In the genomic region with DNA sequence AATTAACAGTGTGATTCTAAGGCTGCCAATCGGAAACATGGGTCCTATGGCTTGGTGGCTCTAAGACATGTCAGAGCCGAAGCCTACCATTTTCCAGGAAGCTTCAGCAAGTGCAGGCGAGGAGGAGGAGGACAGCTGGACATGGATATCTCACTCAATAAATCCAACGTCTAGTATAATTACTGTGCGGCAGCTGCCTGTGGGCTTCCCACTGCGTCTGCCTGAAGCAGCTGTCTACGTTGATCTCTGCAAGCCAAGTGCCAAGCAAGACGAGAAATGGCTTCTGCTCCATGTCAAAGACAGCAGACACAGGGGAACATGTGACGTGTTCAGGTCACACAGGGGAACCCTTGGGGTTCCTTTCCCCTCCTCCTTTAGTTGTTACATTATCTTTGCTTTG, we compare ENCODE assay signal across 23 mouse cellular contexts.
DNase-seq lines count a peak whose midpoint lies in the region; ATAC-seq and TF ChIP-seq lines count a peak whose summit lies in the region.
"Had no signal": no experiment of that assay in that cellular context is flagged by ENCODE, and none has a peak within 500 bp of the region (broad histone marks: within the 10 kb centered on the region; RNA-seq: fewer than 3 reads in every experiment).

No protein-coding gene starts in this region.

- no peak for TF ChIP-seq CTCF in lung, embryonic 14.5 days (IDR thresholded peaks at IDR 0.05; ENCODE audit: low read depth)

- H3K4me3 ChIP-seq in forebrain, embryonic 14.5 days (ENCODE audit: low read depth, low read length) = no peak overlapping the region
- H3K4me3 ChIP-seq in forebrain, embryonic 11.5 days (ENCODE audit: low read depth, low read length) = no peak overlapping the region
- no peak overlapping the region for H3K4me3 ChIP-seq in lung, embryonic 14.5 days (ENCODE audit: low read depth, low read length)
- no peak overlapping the region for H3K4me3 ChIP-seq in neural tube, embryonic 13.5 days
- H3K4me3 ChIP-seq in neural tube, embryonic 14.5 days (ENCODE audit: low read depth, low read length) = no peak overlapping the region
- H3K4me3 ChIP-seq: heart, embryonic 12.5 days; layer of hippocampus, adult 2 months; limb, embryonic 13.5 days; liver, embryonic 13.5 days; midbrain, embryonic 10.5 days had no signal

- H3K9ac ChIP-seq in forebrain, embryonic 14.5 days (ENCODE audit: low read length) = no peak overlapping the region
- no peak overlapping the region for H3K9ac ChIP-seq in forebrain, embryonic 11.5 days (ENCODE audit: low read length)
- H3K9ac ChIP-seq in lung, embryonic 14.5 days = no peak overlapping the region
- no peak overlapping the region for H3K9ac ChIP-seq in neural tube, embryonic 13.5 days
- no peak overlapping the region for H3K9ac ChIP-seq in neural tube, embryonic 14.5 days (replicated peaks; ENCODE audit: low read depth, low read length)
- H3K9ac ChIP-seq: forebrain, postnatal 0 days; heart, embryonic 12.5 days; limb, embryonic 13.5 days; liver, embryonic 13.5 days had no signal

- no peaks in the 10 kb centered on the region for H3K4me1 ChIP-seq in forebrain, embryonic 14.5 days (ENCODE audit: control insufficient read depth, insufficient read depth, low read length)
- H3K4me1 ChIP-seq in forebrain, embryonic 11.5 days (replicated peaks; ENCODE audit: control insufficient read depth, insufficient read depth, low read length) = no peaks in the 10 kb centered on the region
- no peaks in the 10 kb centered on the region for H3K4me1 ChIP-seq in lung, embryonic 14.5 days (ENCODE audit: insufficient read depth)
- no peaks in the 10 kb centered on the region for H3K4me1 ChIP-seq in neural tube, embryonic 13.5 days (replicated peaks)
- no peaks in the 10 kb centered on the region for H3K4me1 ChIP-seq in neural tube, embryonic 14.5 days (ENCODE audit: control insufficient read depth, insufficient read depth, low read length)
- H3K4me1 ChIP-seq: heart, embryonic 12.5 days; limb, embryonic 13.5 days; liver, embryonic 13.5 days had no signal

- 76% methylated on average over 9 of the region's 9 CpGs for WGBS in forebrain, embryonic 14.5 days
- WGBS in forebrain, embryonic 11.5 days = 84% methylated on average over 9 of the region's 9 CpGs
- WGBS in lung, embryonic 14.5 days = 39% methylated on average over 9 of the region's 9 CpGs
- 69% methylated on average over 9 of the region's 9 CpGs for WGBS in neural tube, embryonic 13.5 days
- WGBS in neural tube, embryonic 14.5 days = 61% methylated on average over 9 of the region's 9 CpGs

- no peaks in the 10 kb centered on the region for H3K27me3 ChIP-seq in forebrain, embryonic 14.5 days (replicated peaks; ENCODE audit: control insufficient read depth, insufficient read depth, low read length)
- no peaks in the 10 kb centered on the region for H3K27me3 ChIP-seq in forebrain, embryonic 11.5 days (ENCODE audit: control insufficient read depth, insufficient read depth, low read length)
- no peaks in the 10 kb centered on the region for H3K27me3 ChIP-seq in lung, embryonic 14.5 days (ENCODE audit: insufficient read depth, low read length)
- H3K27me3 ChIP-seq in neural tube, embryonic 13.5 days = no peaks in the 10 kb centered on the region
- no peaks in the 10 kb centered on the region for H3K27me3 ChIP-seq in neural tube, embryonic 14.5 days (ENCODE audit: control insufficient read depth, insufficient read depth, low read length)
- H3K27me3 ChIP-seq: heart, embryonic 12.5 days; limb, embryonic 13.5 days; liver, embryonic 13.5 days had no signal

- no peak overlapping the region for H3K4me2 ChIP-seq in forebrain, embryonic 14.5 days (ENCODE audit: low read length)
- H3K4me2 ChIP-seq in forebrain, embryonic 11.5 days (ENCODE audit: low read depth, low read length, severe bottlenecking) = no peak overlapping the region
- no peak overlapping the region for H3K4me2 ChIP-seq in lung, embryonic 14.5 days
- no peak overlapping the region for H3K4me2 ChIP-seq in neural tube, embryonic 13.5 days
- no peak overlapping the region for H3K4me2 ChIP-seq in neural tube, embryonic 14.5 days (ENCODE audit: low read depth, low read length)
- H3K4me2 ChIP-seq: heart, embryonic 12.5 days; limb, embryonic 13.5 days; liver, embryonic 13.5 days had no signal

- no peaks in the 10 kb centered on the region for H3K36me3 ChIP-seq in forebrain, embryonic 14.5 days (ENCODE audit: control insufficient read depth, insufficient read depth, low read length)
- H3K36me3 ChIP-seq in forebrain, embryonic 11.5 days (ENCODE audit: control insufficient read depth, insufficient read depth, low read length) = no peaks in the 10 kb centered on the region
- H3K36me3 ChIP-seq in lung, embryonic 14.5 days (ENCODE audit: insufficient read depth) = no peaks in the 10 kb centered on the region
- H3K36me3 ChIP-seq in neural tube, embryonic 13.5 days = no peaks in the 10 kb centered on the region
- no peaks in the 10 kb centered on the region for H3K36me3 ChIP-seq in neural tube, embryonic 14.5 days (ENCODE audit: control insufficient read depth, insufficient read depth, low read length)
- H3K36me3 ChIP-seq: heart, embryonic 12.5 days; limb, embryonic 13.5 days; liver, embryonic 13.5 days; midbrain, embryonic 10.5 days had no signal

- no peak overlapping the region for H3K27ac ChIP-seq in forebrain, embryonic 14.5 days (ENCODE audit: low read depth, low read length)
- no peak overlapping the region for H3K27ac ChIP-seq in forebrain, embryonic 11.5 days (ENCODE audit: low read depth, low read length)
- H3K27ac ChIP-seq in lung, embryonic 14.5 days (ENCODE audit: low read depth) = no peak overlapping the region
- H3K27ac ChIP-seq in neural tube, embryonic 13.5 days (replicated peaks) = 0 out of 2 replicates have a peak overlapping the region, but pooled peaks have one; percentile 18
- H3K27ac ChIP-seq in neural tube, embryonic 14.5 days (ENCODE audit: low read depth, low read length) = no peak overlapping the region
- H3K27ac ChIP-seq: layer of hippocampus, adult 2 months; limb, embryonic 13.5 days; liver, embryonic 13.5 days; midbrain, embryonic 10.5 days had no signal

- no peak for ATAC-seq in forebrain, embryonic 14.5 days
- ATAC-seq in forebrain, embryonic 11.5 days (replicated peaks; ENCODE audit: low FRiP score) = no peak
- peak; percentile 85 for ATAC-seq in lung, embryonic 14.5 days (ENCODE audit: insufficient read depth)
- no peak for ATAC-seq in neural tube, embryonic 13.5 days (ENCODE audit: low read depth)
- ATAC-seq in neural tube, embryonic 14.5 days (ENCODE audit: low read depth) = peak; percentile 51; the same call in 1 of the 2 replicates
- ATAC-seq: forebrain, postnatal 0 days; intestine, postnatal 0 days had no signal

- peak; percentile 23 for DNase-seq in forebrain, embryonic 14.5 days (ENCODE audit: low spot score)
- DNase-seq in forebrain, embryonic 11.5 days (ENCODE audit: low spot score) = no peak
- peak; percentile 77 for DNase-seq in lung, embryonic 14.5 days
- no peak for DNase-seq in lung, postnatal 14 days
- DNase-seq in neural tube, embryonic 10.5 days (ENCODE audit: extremely low spot score, low spot score) = no peak
- DNase-seq in spleen, adult 18-20 months = no peak
- DNase-seq: adrenal gland, postnatal 36 days; cerebellum, adult 2 months; forebrain, postnatal 0 days; gastrocnemius, postnatal 25 days; heart, adult 18-20 months; heart, postnatal 10 days; kidney, postnatal 25 days; liver, embryonic 13.5 days; right cerebral cortex, adult 18-20 months; thymus, adult 2 months had no signal

- no peaks in the 10 kb centered on the region for H3K9me3 ChIP-seq in forebrain, embryonic 14.5 days (replicated peaks; ENCODE audit: control insufficient read depth, low read length)
- H3K9me3 ChIP-seq in forebrain, embryonic 11.5 days (ENCODE audit: control insufficient read depth, low read length) = no peaks in the 10 kb centered on the region
- H3K9me3 ChIP-seq in lung, embryonic 14.5 days (ENCODE audit: low read depth, low read length) = no peaks in the 10 kb centered on the region
- no peaks in the 10 kb centered on the region; the same call in 1 of the 2 replicates for H3K9me3 ChIP-seq in neural tube, embryonic 13.5 days
- H3K9me3 ChIP-seq in neural tube, embryonic 14.5 days (ENCODE audit: control insufficient read depth, low read length) = no peaks in the 10 kb centered on the region
- H3K9me3 ChIP-seq: heart, embryonic 12.5 days; limb, embryonic 13.5 days; midbrain, embryonic 10.5 days had no signal

Comparison
In these comparisons a context has a peak if more than half of its experiments do, and no peak if none do; other contexts are left out.
1. ATAC-seq: peak in lung, embryonic 14.5 days (single experiment) and neural tube, embryonic 14.5 days (single experiment); none in forebrain, embryonic 14.5 days (single experiment), forebrain, embryonic 11.5 days (single experiment) and neural tube, embryonic 13.5 days (single experiment).
2. DNase-seq: peak in forebrain, embryonic 14.5 days (single experiment) and lung, embryonic 14.5 days (single experiment); none in forebrain, embryonic 11.5 days (single experiment), lung, postnatal 14 days (single experiment), neural tube, embryonic 10.5 days (single experiment) and spleen, adult 18-20 months (0 of 2).